Mouse (Mus musculus) heart, adult 2 months (tissue): ENCODE results near the gene Wnt9a.

ENCODE experiments used
- CTCF ChIP-seq: fragments of 200-600 bp; IDR thresholded peaks from 2 replicates; pipeline ENCODE4 v1.8.1; 2022; ENCODE audit warnings: antibody characterized with exemption, mild to moderate bottlenecking, moderate library complexity
- POLR2A ChIP-seq: fragments of 200-500 bp; IDR thresholded peaks from 2 replicates; pipeline ENCODE4 v1.6.1; 2011; ENCODE audit warnings: mild to moderate bottlenecking, low read depth, low read length, control low read depth; ENCODE audit not compliant: insufficient read depth

- no peak for TF ChIP-seq POLR2A
- TF ChIP-seq CTCF: no peak
Observed at GRCm38 (mm10) chr11:59282933-59283332, 23.8 kb upstream of the Wnt9a start.
